Mouse (Mus musculus) embryonic facial prominence, embryonic 10.5 days (tissue): ENCODE measurements around the gene Rara. TPM values are rescaled to one million over a fixed set of nuclear protein-coding genes. Genes with fewer than 3 reads are reported as not detected.

ENCODE experiments used
- DNase-seq: peaks from one replicate; pipeline ENCODE4 v3.0.0-alpha.2; 2017; ENCODE audit warnings: low spot score
- H3K27ac ChIP-seq: fragments of 300-500 bp; sonication (generic); replicated peaks from 2 replicates; pipeline ENCODE4 v1.5.1; 2016; ENCODE audit warnings: mild to moderate bottlenecking
- H3K27me3 ChIP-seq: fragments of 300-500 bp; sonication (generic); replicated peaks from 2 replicates; pipeline ENCODE4 v1.6.1; 2016; ENCODE audit warnings: low read depth, mild to moderate bottlenecking; ENCODE audit not compliant: poor library complexity, severe bottlenecking
- H3K36me3 ChIP-seq: fragments of 300-500 bp; sonication (generic); replicated peaks from 2 replicates; pipeline ENCODE4 v1.6.1; 2016; ENCODE audit warnings: mild to moderate bottlenecking, moderate library complexity
- H3K4me1 ChIP-seq: fragments of 300-500 bp; sonication (generic); 2 replicates; pipeline ENCODE4 v1.6.1; 2016
- H3K4me3 ChIP-seq: fragments of 300-500 bp; sonication (generic); 2 replicates; pipeline ENCODE4 v1.5.1; 2016; ENCODE audit warnings: mild to moderate bottlenecking, moderate library complexity
- H3K9me3 ChIP-seq: fragments of 300-500 bp; sonication (generic); 2 replicates; pipeline ENCODE4 v1.6.1; 2016; ENCODE audit warnings: mild to moderate bottlenecking
- WGBS: fragments of 180-500 bp; shearing (Covaris S2); methylation state at CpG from one replicate; pipeline ENCODE4 v1.1.7; 2016; 5-methylcytosine and 5-hydroxymethylcytosine counted together
- polyA plus RNA-seq: library from polyadenylated mRNA; unstranded; fragments of >200 nt; fragmentation: Nextera tagmentation; extraction: Ambion mirVana; gene quantifications from 2 replicates; pipeline ENCODE4 v1.2.1, GENCODE M21; 2016

Gene Rara
- polyA plus RNA-seq, 1 experiment from 2014 or later, result 35.6 TPM

- no peaks in the 10 kb centered on the region for H3K27me3 ChIP-seq
- H3K4me3 ChIP-seq, result peak overlapping the region; percentile 88
- H3K9me3 ChIP-seq, result no peaks in the 10 kb centered on the region
- peaks cover 97% of the 10 kb centered on the region for H3K4me1 ChIP-seq
- H3K27ac ChIP-seq, result peak overlapping the region; percentile 94
- 7% methylated on average over 15 of the region's 15 CpGs for WGBS
- peak; percentile 89 for DNase-seq
- H3K36me3 ChIP-seq, result peaks cover 13% of the 10 kb centered on the region
Measured at GRCm38 (mm10) chr11:98941826-98942550, 14.4 kb downstream of the Rara start.

DNA sequence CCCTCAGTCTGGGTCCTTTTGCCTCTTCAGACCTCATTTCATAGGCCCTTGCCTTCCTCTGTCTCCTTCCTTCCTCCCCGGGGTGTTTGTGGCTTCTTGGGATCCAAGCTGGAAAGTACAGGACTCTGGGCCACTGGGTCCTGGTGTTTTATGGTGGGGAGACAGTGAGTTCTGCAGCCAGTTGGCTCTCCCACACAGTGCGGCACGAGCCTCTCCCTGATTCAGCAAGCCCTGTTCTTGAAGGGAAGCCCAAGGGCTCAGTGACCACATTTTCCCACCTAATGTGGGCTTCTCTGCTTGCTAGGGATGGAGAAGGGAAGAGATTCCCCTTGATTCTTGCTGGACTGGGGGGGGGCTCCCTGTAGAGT is 14.9 kb downstream of the Rara start:
- no peaks in the 10 kb centered on the region for H3K9me3 ChIP-seq
- H3K27me3 ChIP-seq, result no peaks in the 10 kb centered on the region
- peaks cover 18% of the 10 kb centered on the region for H3K36me3 ChIP-seq
- peaks cover 97% of the 10 kb centered on the region for H3K4me1 ChIP-seq
- WGBS, result 60% methylated on average over 3 of the region's 3 CpGs
- no peak for DNase-seq
- H3K27ac ChIP-seq, result peak overlapping the region; percentile 94
- H3K4me3 ChIP-seq, result peak overlapping the region; percentile 88

DNA sequence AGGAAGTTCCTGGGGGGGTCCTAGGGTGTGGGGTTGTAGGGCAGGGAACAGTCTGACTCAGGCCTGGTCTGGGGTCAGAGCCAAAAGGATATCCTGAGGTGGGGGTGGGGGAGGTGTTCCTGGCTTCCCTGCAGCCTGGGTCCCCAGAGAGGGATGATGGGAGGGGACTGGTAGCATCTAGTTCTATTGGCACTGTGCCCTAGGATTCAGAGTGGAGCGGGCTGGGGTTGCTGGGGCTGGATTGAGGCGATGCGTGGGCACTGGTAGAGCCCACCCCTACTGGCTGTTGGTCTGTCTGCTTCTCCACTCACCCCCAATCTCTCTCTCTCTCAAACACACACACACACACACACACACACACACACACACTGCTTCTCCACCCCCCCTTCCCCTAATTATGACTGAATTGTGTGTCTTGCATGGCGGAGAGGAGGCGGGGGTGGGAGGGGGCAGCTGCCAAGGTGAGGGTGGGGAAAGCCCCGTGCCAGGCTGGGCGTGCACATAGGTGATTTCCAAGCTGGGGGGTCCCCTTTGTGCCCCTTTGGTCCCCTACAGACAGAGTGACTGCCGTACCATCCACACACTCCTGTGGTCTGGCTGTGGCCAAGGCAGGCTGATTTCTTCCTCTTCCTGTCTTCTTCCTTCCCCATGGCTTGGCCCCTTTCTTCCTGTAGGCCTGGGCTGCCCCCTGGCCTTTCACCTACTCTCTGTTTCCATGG is 15.5 kb downstream of the Rara start:
- H3K4me3 ChIP-seq, result peak overlapping the region; percentile 88
- H3K9me3 ChIP-seq, result no peaks in the 10 kb centered on the region
- WGBS, result 65% methylated on average over 8 of the region's 8 CpGs
- peaks cover 23% of the 10 kb centered on the region for H3K36me3 ChIP-seq
- peak overlapping the region; percentile 94 for H3K27ac ChIP-seq
- DNase-seq, result peak; percentile 20
- H3K27me3 ChIP-seq, result no peaks in the 10 kb centered on the region
- H3K4me1 ChIP-seq, result peaks cover 97% of the 10 kb centered on the region

DNA sequence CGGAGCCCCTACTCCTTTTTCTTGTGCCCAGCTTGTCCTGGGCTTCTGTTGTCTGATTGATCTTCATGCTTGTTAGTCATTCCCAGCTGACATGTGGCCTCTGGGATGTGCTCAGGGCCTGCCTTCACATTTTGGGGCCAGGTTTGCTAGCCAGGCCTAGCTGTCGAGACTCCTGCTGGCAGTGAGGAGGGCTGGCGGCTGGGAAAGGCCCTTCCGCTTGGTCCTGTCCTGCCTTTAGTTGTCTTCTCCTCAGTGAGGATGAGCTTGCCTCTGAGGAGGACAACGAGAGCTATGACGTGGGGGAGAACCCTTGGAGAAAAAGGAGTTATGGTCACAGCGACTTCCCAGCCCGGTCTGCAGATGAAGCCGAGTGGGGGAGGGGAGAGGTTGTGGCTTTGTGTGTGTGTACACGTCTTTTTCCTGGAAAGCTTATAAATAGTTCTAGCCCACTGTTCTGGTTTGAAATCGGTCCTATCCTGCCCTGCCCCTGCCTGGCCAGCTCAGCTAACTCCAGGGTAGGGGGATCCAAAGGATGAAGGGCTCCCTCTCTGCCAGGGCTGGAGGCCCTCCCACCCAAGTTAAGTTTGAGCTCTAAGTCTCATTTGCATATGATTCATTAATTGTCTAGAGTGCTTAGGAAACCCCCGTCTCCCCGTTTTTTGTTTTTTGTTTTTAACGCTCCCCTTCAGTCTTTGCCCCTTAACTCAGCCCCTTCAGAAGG is 16.3 kb downstream of the Rara start:
- 26% methylated on average over 14 of the region's 14 CpGs for WGBS
- Histone ChIP-seq H3K36me3 (peaks cover 24% of the 10 kb centered on the region), H3K9me3 (no peaks in the 10 kb centered on the region), H3K4me1 (peaks cover 94% of the 10 kb centered on the region), H3K27me3 (no peaks in the 10 kb centered on the region), H3K27ac (peak overlapping the region; percentile 94), H3K4me3 (peak overlapping the region; percentile 88)
- peak; percentile 23 for DNase-seq

DNA sequence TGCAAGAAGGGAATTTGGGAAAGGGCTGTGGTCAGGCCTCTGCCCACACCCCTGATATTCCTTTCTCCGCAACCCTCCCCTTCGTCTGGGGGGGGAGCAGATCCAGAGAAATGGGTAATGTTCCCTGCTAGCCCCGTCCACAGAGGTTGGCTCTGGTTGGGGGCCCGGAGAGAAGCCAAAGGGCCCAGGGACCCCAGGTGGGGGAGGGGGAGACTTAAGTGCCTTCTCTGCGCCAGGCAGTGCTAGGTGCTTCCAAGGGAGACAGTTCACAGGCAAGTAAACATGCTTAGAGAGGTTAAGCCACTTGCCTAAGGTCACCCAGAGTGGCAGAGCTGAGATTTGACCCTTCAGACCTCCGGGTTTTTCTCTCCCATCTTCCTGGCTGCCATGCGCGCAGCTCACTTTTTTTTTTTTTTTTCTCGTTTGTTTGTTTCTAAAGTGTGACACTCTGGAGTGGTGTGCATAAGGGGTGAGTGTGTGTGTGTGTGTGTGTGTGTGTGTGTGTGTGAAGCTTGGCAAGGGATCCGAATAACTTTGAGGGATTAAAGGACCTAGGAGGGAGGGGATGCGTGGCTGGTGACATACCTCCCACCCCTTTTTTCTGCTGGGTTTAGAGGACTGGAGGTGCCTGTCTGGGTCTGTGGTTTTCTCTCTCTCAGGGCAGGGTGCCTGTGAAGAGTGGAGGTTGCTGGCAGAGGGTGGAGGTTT is 17.4 kb downstream of the Rara start:
- DNase-seq, result peak; percentile 21
- Histone ChIP-seq H3K9me3 (no peaks in the 10 kb centered on the region), H3K27me3 (no peaks in the 10 kb centered on the region), H3K4me3 (peak overlapping the region; percentile 88), H3K27ac (peak overlapping the region; percentile 94), H3K4me1 (peaks cover 93% of the 10 kb centered on the region), H3K36me3 (peaks cover 29% of the 10 kb centered on the region)
- 22% methylated on average over 11 of the region's 11 CpGs for WGBS

GRCm38 (mm10) chr11:98945605-98945977 is 18.0 kb downstream of the Rara start:
- peaks cover 33% of the 10 kb centered on the region for H3K36me3 ChIP-seq
- no peaks in the 10 kb centered on the region for H3K9me3 ChIP-seq
- peaks cover 93% of the 10 kb centered on the region for H3K4me1 ChIP-seq
- no peak for DNase-seq
- no peak overlapping the region for H3K4me3 ChIP-seq
- peak overlapping the region; percentile 94 for H3K27ac ChIP-seq
- WGBS, result 39% methylated on average over 3 of the region's 3 CpGs
- no peaks in the 10 kb centered on the region for H3K27me3 ChIP-seq

GRCm38 (mm10) chr11:98947969-98948569 is 20.5 kb downstream of the Rara start:
- DNase-seq, result no peak
- Histone ChIP-seq H3K36me3 (peaks cover 58% of the 10 kb centered on the region), H3K27ac (no peak overlapping the region), H3K4me3 (no peak overlapping the region), H3K27me3 (no peaks in the 10 kb centered on the region), H3K9me3 (no peaks in the 10 kb centered on the region), H3K4me1 (peaks cover 86% of the 10 kb centered on the region)
- 87% methylated on average over 18 of the region's 18 CpGs for WGBS

DNA sequence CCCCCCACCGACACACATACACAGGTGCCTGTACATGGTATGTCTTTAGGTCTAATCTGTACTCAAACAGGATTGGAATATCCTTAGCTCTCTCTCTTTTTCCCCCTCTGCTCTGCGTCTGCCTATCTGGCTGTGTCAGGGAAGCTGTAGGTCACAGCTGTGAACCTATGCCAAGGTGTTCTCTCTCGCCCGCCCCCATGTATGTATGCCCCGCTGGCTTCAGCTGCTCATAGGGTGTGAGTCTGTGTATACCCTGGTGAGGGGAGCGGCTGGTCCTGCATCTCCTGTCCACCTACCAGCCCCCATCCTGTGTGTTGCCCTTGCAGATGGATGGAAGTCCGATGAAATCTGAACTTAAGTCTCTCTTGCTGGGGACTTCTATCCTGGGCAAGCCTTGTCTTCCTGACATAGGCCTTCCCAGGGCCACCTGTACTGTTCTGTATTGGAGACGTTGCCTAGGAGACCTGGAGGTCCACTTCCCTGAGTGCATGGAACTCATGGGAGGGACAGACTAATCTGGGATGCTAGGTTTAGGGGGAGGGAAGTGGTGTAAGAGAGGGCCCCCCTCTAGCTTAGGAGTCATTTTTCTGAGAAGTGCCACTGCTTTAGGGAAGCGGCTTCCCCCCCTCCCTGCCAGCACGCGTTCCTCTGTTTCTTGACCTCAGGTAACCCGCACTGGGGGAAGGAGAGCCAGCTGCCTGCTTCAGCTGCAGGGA is 21.8 kb downstream of the Rara start:
- H3K4me1 ChIP-seq, result peaks cover 86% of the 10 kb centered on the region
- no peaks in the 10 kb centered on the region for H3K27me3 ChIP-seq
- H3K9me3 ChIP-seq, result no peaks in the 10 kb centered on the region
- 65% methylated on average over 12 of the region's 12 CpGs for WGBS
- H3K4me3 ChIP-seq, result no peak overlapping the region
- DNase-seq, result no peak
- H3K36me3 ChIP-seq, result peaks cover 58% of the 10 kb centered on the region
- no peak overlapping the region for H3K27ac ChIP-seq

DNA sequence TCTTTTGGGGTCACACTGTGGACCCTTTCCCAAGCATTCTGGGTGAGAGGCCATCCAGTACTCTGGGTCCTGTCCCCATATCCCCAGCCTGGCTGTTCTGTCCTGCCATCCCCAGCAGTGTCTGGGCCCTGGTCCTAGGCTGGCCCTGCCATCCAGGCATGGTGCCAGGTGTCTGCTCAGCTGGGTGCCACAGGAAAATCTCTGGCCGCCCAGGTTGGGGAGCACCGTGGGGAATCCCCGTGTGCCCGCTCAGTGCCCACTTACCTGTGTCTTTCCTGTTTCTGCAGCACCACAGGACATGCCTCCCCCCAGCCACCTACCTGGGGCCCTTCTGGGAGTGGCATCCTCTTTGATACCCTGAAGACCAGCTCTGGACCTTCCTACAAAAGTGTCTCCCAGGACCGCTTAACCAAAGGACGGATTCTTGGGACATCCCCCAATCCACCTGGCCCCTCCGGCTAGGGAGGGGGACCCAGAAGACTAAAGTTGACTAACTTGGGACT is 22.4 kb downstream of the Rara start:
- no peak overlapping the region for H3K4me3 ChIP-seq
- 89% methylated on average over 7 of the region's 7 CpGs for WGBS

DNA sequence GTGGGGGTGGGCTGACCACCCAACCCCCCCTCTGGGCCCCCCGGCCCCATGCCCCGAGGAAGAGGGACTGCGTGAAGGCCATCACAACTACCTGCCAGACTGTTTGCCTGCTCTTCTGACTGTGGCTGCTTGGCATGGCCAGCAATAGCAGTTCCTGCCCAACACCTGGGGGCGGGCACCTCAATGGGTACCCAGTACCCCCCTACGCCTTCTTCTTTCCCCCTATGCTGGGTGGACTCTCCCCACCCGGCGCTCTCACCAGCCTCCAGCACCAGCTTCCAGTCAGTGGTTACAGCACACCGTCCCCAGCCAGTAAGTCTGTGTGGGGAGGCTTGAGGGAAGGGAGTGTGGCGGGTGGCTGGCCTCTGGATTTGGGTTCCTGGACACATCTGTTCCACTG is 22.9 kb downstream of the Rara start:
- 88% methylated on average over 9 of the region's 9 CpGs for WGBS
- peaks cover 58% of the 10 kb centered on the region for H3K36me3 ChIP-seq
- no peak for DNase-seq
- no peaks in the 10 kb centered on the region for H3K27me3 ChIP-seq
- H3K4me1 ChIP-seq, result peaks cover 86% of the 10 kb centered on the region
- no peak overlapping the region for H3K27ac ChIP-seq
- H3K4me3 ChIP-seq, result no peak overlapping the region
- no peaks in the 10 kb centered on the region for H3K9me3 ChIP-seq

More for the DNA sequence above, 22.4 kb downstream of the Rara start:
- DNase-seq, result no peak
- no peaks in the 10 kb centered on the region for H3K9me3 ChIP-seq
- H3K27ac ChIP-seq, result peak overlapping the region; percentile 54; the same call in 1 of the 2 replicates
- H3K27me3 ChIP-seq, result no peaks in the 10 kb centered on the region
- peaks cover 86% of the 10 kb centered on the region for H3K4me1 ChIP-seq
- H3K36me3 ChIP-seq, result peaks cover 58% of the 10 kb centered on the region
